Mouse (Mus musculus): ENCODE results near the gene Cdh20.

GRCm38 (mm10) chr1:104755896-104756295, 12.4 kb upstream of the Cdh20 start:
- TF ChIP-seq POLR2A (IDR thresholded peaks at IDR 0.05; ENCODE audit: control insufficient read depth, extremely low read depth, insufficient read depth, low read length, poor library complexity): no peak
- no peak for TF ChIP-seq CTCF (IDR thresholded peaks at IDR 0.05; ENCODE audit: borderline replicate concordance, control insufficient read depth, extremely low read depth, insufficient read depth, low read length, poor library complexity)
